Mouse (Mus musculus) heart, postnatal 10 days (tissue): ENCODE data around the gene Fam160b1. TPM values are rescaled to one million over a fixed set of nuclear protein-coding genes. Genes with fewer than 3 reads are reported as not detected.

Source experiments
- DNase-seq, 2 experiments: peaks; one replicate each; pipeline ENCODE4 v3.0.0; 2021
- intact Hi-C: fragments of 180-260 bp; cut with DNase I; formaldehyde crosslinking; loops from one replicate; pipeline ENCODE4 v1.15.1; 2025
- total RNA-seq, 2 experiments: library from RNA; stranded (reverse); gene quantifications; 2 replicates each; pipeline ENCODE4 v1.2.3; 2021

Gene Fam160b1
- 10 to 100 TPM; 18.3 to 18.5 TPM for total RNA-seq

DNA sequence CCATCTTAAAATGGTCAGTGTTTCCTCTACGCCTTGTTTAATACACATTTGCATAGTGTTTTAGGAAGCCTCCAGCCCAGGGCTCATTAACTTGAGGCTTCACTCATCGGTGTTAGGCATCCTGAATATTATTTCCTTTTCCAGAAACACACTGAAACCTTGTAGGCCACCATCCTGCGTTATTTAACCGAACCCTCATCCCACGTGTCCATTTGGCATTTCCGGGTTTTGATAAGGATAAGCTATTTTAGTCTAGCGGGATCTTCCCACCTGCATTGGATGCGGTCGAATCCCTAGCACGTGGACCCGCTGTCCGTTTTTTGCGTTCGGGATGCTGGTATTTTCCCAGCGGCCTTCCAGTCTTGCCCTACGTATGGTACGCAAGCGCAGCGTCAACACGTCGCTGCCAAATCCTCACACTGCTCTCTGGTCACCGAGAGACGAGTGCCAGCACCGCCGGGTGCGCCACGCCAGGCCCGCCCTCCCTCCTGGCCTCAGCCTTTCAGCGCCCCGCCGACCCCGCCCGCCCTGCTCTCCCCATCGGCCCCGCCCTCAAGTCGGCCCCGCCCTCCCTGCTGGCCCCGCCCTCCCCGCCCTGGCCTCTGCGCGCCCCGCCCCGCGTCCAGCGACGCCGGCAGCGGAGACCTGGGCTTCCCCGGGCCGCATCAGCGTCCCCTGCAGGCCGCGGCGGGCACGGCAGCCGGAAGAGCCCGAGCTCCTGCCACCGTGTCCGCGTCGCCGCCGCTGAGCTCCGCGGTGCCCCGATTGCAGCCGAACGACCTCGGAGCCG is at the start of gene Fam160b1:
TSS of gene Fam160b1 (plus strand) at position 340 of the 790 bp plus-strand sequence.
- DNase-seq, result peak; percentile 95
- intact Hi-C loops, result no loop called here

DNA sequence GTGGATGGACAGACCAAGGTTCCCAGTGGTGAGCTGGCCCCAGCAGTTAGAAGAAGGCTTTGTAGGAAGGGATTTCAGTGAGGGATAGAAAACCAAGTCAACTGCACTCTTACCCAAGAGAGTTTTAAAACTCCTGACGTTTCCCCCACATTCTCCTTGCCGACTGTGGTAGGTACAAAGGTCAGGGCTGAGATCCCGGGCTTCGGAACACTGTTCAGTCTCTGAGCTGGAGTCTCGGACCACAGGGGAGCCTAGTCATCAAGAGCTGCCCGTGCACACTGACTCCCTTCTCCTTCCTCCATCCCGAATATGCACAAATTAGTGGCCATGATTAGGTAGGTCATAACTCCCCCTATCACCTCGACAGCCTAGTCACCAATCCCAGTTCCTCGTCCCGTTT is 47.3 kb upstream of the Fam160b1 start:
- intact Hi-C loops, result loop anchor here (5.0 kb wide), 1 partner anchor 116 kb away; no protein-coding TSS in a partner anchor
- no peak for DNase-seq

DNA sequence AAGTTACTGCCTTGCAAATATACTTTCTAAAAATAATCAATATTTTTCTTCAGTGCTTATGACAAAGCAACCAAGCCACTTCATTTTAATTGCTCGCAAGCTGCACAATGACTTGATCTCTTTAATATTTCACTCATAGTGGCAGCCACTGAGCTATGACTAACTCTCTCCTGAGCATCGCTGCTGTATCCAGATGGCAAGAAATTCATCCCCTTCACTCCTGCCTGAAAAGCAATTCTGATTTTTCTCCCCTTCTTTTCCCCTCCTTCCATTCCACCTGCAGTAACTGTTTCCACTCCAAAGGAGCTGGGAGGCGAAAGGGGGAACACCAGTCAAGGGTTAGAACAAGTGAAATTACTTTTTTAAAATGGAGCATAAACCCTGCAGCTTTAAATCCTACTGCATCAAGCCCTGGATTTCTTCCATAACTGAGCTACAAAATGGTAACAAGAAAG is 46.6 kb upstream of the Fam160b1 start:
- DNase-seq, result no peak
- intact Hi-C loops, result loop anchor here (2.0 to 5.0 kb wide), 2 partner anchors 41 to 117 kb away; no protein-coding TSS in a partner anchor

DNA sequence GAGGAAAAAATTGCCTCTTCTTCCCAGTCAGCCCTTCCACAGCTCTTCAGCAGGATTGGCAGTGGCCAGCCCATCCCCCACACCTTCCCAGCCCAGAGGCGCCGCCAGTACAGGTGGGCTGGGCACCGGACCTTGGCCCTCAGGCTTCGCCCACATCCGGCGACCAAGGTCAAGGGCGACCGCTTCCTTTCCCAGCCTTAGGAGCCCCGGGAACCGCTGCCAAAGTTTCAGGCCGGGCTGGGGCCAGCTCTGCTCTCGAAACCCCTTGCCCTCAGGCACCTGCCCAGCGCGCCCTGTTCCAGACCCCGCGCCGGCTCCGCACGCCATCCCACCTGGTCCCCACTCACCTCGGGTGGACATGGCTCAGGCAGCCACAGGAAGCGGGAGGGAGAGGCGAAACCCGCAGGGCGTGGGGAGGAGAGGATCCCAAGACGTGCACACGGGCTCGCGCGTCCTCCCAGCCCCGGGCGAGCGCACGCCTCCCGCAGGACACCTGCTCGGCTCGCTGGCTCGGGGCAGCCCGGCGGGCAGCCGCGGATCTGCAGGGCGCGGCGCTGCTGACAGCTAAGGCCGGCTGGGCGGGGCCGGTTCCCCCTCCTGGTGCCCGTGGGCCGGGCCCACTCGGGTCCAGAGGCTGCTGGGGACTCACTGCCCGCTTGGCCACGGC is 46.0 kb upstream of the Fam160b1 start, which contains the start of gene Ablim1:
TSS of gene Ablim1 (minus strand) at position 574 of the 667 bp plus-strand sequence.
- peak; percentile 75 to 77 for DNase-seq
- intact Hi-C loops, result loop anchor here (2.0 to 5.0 kb wide), 2 partner anchors 42 to 117 kb away; no protein-coding TSS in a partner anchor

DNA sequence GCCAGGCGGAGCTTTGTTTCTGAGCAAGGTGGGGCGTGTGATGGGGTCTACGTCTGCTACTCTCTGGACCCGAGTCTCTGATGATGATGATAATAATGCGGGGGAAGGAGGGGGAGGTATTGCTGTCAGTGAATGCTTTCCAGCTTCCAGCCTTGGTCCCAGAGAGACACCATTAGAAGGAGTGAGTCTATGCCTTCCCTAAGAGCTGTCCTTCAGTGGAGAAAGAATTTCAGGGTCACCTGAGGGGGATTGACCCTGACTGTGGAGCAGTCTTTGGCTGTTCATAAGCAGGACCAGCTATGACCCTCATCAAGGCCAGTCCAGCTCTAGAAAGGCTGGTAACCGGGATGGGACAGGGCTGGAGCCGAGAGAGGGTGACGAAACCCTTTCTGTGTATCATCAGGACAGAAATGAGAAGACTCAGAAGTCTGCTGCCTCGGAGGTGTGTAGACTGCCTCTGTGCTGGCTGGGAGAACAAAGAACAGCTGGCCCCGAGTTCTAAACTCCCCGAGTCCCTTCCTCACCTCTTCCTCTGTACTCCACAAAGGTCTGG is 45.4 kb upstream of the Fam160b1 start:
- intact Hi-C loops, result loop anchor here (2.0 kb wide), 1 partner anchor 42 kb away; no protein-coding TSS in a partner anchor
- no peak for DNase-seq

DNA sequence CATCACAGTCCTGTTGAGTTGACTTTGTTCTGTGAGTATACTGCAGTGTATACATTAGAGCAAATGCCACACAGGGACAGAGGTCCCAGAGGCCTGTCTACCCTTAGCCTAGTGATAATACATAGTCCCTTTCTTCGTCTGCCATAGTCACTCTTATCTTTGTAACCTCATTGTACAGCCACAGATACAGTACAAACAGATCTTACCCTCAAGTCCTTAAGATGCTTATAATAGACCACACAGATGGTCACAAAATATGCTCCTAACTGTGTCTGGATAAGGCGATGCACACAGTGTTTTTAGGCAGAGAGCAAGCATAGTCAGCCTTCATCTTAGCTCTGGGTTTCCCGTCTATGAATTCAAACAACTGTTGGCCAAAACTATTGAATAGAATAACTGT is 43.9 kb upstream of the Fam160b1 start:
- DNase-seq, result no peak
- intact Hi-C loops, result no loop called here

DNA sequence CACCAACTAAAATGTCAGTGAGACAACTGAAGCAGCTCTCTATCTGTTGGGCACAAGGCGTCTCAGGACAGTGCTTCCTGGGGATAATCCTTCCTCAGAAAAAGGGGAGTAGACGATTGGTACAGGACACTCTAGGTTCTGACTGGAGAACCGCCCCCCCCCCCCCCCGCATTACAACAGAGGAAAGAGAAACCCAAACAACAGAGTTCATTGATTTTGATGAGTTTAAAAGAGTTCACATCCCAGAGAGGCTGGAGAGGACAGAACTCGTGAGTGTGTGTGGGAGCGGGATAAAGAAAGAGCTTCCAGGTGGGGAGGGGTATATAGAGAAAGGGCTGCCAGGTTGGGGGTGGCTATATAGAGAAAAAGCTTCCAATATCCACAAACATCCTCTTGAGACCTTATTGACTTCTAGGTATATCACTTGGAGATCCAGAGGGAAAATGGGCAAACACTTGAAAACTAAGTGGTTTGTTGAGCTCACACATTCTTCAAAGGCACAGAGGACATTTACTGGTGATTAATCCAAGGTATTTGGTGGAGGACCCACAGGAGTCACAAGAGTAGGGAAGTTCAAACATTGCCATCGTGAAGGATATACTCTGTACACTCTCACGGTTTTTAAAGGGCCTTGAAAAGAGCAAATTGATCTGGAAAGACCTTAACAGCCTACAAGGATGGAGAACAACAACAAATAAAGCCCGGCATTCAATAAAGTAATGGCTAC is 39.7 kb upstream of the Fam160b1 start:
- DNase-seq, result no peak
- intact Hi-C loops, result no loop called here

DNA sequence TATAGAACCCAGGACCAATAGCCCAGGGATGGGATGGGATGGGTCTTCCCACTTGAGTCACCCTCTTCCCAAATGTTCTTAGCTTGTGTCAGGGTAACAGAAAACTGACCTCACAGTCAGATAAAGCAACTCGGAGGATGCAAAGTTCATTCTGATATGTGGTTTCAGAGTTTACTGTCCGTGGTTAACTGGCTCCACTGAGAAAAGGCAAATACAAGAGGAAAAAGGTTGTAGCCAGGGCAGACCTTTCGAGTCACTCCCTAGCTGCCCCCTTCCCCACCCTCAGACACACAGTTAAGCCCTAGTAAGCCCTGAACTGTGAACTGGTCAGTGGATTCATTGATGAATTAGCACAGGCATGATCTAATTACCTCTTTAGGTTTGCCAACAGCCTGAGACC is 38.6 kb upstream of the Fam160b1 start:
- intact Hi-C loops, result no loop called here
- no peak for DNase-seq

DNA sequence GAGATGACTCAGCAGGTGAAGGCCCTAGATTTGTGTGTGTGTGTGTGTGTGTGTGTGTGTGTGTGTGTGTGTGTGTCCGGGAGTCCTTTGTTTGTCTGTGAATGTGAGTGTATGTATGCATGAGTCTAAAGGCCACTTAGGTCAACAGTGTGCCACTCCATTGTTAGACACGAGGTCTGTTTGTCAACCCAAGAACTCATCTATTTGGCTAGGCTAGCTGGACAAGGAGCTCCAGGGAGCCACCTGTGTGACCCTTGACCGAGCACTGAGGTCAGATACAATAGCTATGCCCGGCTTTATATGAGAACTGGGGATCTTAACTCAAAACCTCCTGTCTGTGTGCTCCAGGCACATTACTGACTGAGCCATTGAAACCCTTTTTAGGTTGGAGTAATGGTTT is 38.0 kb upstream of the Fam160b1 start:
- no peak for DNase-seq
- intact Hi-C loops, result no loop called here

DNA sequence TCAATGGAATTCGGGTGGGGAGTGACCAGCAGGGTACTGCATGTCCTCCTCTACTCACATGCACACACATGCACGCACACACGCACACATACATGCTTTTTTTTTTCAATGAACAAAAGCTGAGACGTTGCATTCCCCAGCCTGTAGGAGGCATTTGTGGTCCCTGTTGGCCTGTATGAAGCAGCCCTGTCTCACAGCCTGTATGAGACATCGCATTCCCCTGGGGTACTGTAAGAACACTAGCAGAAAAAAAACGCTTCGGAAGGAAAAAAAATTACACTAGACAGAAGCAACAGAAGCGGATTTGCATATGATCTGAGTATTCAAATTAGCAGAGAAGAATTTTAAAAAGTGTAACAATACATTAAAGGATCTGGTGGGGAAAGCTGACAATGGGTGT is 37.4 kb upstream of the Fam160b1 start:
- no peak for DNase-seq
- intact Hi-C loops, result no loop called here

DNA sequence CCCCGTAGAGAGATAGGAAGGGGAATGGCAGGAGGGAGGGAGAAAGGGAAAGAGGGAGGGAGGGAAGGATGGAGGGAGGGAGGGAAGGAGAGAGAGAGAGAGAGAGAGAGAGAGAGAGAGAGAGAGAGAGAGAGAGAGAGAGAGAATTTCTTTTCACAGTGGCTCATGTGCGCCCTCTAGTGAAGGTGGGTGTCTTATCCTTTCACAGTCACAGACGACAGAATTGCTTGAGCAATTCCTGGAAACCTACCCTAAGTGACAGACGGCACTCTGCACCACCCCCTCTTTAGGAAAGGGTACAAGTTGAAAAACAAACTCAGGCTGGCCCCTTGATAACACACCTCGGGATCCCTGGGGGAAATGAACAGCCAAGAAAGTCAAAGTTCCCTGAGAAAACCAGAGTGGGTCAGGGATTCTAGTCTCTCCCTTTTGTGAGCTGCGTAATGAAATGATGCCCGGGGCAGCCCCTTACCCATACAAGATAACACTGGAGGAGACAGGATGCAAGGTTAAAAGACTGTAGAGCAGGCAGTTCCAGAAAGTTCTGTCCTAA is 34.7 kb upstream of the Fam160b1 start:
- intact Hi-C loops, result loop anchor here (5.0 kb wide), 1 partner anchor 316 kb away; no protein-coding TSS in a partner anchor
- peak; percentile 79 to 90 for DNase-seq

DNA sequence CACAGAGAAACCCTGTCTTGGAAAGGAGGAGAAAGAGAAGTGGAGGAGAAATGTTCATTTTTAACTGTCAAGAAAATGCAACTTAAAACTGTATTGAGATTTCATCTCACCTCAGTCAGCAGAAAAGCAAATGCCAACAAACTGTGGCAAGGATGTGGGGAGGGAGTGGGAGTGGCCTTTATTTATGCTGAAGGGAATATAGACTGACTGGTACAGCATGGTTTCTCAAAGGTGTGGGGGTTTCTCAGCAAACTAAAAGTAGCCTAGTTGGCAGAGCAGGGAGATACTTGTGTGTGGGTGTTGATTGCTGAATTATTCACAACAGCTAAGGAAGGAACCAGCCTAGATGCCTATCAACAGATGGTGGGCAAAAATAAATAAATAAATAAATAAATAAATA is 32.8 kb upstream of the Fam160b1 start:
- intact Hi-C loops, result loop anchor here (2.0 to 5.0 kb wide), 2 partner anchors 27 to 315 kb away; no protein-coding TSS in a partner anchor
- DNase-seq, result no peak

DNA sequence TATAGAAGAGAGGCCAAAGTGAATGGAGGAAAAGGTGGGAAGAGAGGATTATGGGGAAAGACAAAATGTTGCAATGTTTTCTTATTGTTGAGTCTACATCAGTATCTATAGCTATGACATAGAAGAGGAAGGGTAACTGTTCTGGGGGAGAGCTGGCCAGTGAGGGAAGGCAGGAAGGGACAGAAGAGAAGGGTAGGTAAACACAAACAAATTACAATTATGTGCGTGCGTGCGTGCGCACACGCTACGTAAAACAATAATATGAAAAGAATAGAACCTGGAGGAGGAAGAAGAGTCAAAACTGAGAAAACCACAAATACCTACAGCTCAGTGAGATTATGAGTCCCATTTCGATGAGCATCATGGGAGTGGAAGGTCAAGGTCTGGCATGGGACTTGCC is 32.2 kb upstream of the Fam160b1 start:
- intact Hi-C loops, result loop anchor here (2.0 to 5.0 kb wide), 2 partner anchors 27 to 314 kb away; no protein-coding TSS in a partner anchor
- DNase-seq, result no peak

DNA sequence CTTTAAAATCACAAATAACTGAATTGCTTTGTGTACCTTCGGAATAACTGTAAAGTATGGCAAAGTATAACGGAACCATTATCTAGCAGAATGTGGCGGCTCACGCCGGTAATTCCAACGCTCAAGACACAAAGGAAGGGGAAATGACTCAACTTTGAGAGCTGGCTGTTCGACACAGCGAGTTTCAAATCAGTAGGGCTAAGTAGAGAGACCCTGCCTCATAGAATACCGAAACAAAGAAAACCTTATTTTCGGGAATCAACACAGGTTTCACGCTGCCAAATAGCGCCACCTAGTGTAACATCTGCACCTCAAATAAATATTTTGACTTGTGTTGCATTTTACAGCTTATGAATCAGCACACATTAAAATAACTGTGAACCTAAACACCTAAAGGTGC is 31.7 kb upstream of the Fam160b1 start:
- peak; percentile 57 to 79 for DNase-seq
- intact Hi-C loops, result loop anchor here (1.0 to 5.0 kb wide), 5 partner anchors 26 to 314 kb away; no protein-coding TSS in a partner anchor

DNA sequence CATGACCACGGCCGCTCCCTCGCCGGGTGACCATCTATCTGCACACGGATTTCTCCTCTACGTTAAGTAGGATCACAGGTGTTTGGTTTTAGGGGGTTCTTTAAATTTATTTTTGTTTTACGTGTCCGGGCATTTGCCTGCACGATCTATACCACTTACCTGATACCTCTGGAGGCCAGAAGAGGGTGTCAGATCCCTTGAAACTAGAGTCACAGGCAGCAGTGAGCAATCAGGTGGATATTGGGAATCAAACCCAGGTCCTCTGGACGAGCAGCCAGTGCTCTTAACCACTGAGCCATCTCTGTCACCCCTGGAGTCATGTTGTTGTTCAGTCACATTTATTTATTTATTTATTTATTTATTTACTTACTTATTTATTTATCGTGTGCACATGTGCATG is 30.2 kb upstream of the Fam160b1 start:
- no peak for DNase-seq
- intact Hi-C loops, result no loop called here

DNA sequence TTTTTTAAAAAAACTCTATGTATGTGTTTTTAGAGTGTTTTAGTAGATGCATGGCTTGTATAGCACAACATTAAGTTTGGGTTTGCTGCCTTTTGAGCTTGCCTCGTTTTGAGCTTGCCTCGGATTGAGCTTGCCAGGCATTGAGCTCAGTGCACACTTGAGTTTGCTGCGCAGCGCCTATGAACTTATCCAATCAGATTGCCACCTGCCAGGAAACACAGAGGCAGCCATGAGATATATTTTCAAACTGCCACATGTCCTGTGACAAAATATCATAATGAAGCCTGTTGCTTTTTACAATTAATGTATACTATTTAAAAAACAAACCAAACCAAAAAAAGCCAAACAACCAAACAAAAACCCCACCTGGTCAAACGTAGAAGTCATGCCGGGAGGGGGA is 29.2 kb upstream of the Fam160b1 start:
- no peak for DNase-seq
- intact Hi-C loops, result no loop called here

DNA sequence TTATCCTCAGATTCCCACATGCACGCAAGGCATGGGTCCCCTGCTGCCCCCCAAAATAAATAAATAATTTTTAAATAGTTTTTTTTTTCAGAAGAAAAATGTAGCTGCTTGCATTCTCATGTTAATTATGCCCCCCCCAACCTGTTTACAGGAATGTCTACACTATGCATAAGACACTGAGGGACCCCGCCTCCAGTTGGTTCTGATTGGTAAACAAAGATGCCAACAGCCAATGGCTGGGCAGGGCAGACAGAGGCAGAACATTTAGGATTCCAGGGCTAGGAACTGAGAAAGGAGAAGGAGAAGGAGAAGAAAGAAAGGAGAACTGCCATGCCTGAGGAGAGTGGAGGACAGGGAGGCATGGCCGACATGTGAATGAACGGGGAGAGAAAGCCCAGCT is 27.1 kb upstream of the Fam160b1 start:
- intact Hi-C loops, result no loop called here
- no peak for DNase-seq

DNA sequence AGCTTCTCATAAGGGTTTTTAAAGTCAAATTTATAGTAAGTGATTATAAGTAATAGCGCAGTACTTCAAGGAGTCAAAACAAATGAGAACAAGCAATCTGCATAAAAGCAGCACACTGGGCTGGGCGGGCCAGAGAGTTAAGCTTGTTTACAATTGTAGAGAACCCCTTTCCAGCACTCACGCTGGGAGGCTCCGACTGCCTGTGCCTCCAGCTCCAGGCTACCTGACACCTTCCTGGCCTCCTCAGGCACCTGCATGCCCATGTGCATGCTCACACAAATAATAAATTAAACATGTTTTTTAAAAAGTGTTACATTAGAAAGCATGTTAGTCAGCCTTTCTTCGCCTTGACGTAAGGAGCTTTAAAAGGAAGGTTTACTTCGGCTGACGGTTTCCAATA is 25.3 kb upstream of the Fam160b1 start:
- intact Hi-C loops, result no loop called here
- no peak for DNase-seq

DNA sequence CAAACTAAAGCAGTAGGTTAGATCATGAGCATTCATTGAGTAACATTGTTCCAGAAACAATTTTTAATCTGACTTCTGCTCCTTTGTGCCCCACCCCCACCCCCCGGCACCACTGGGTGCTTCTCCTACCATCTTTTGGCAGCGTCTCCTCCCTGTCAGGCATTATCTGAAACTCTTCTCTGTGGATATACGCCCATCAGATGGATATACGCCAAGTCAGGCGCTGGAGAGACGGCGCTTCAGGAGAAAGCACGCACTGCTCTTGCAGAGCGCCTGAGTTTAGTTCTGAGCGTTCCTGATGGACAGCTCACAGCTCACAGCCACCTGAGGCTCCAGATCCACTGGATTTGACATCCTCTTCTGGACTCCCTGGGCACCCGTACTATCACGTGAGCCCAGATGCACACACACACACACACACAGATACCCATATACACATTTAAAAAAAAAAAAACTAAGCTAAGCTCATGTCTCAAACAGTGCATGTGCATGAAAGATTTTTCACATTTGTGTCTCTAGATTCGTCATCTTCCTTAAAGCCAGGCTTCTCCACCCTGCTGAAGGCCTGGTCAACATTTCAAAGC is 21.1 kb upstream of the Fam160b1 start:
- intact Hi-C loops, result no loop called here
- no peak for DNase-seq
